18 mouse cellular contexts compared by ENCODE assay signal in the genomic region with DNA sequence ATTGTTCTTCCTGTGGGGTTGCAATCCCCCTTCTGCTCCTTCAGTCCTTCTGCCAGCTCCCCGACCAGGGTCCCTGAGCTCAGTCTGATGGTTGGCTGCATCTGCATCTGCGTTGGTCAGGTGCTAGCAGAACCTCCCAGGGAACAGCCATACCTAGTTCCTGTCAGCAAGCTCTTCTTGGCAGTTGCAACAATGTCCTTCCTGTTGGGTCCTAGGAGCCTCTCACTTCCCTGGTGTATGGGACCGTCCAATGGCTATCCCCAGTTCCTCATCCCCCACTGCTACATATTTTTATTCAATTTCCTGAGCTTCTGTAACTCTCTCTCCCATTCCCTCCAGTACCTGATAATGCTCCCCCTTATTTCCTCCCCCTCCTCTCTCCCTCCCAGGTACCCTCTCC. TPM values are rescaled to one million over a fixed set of nuclear protein-coding genes. Genes with fewer than 3 reads are reported as not detected.
"Had no signal": no experiment of that assay in that cellular context is flagged by ENCODE, and none has a peak within 500 bp of the region (broad histone marks: within the 10 kb centered on the region; RNA-seq: fewer than 3 reads in every experiment).

No protein-coding gene starts in this region.

- ATAC-seq: liver, embryonic 12.5 days; liver, postnatal 0 days; lung, postnatal 0 days; midbrain, embryonic 13.5 days; midbrain, embryonic 15.5 days; midbrain, embryonic 16.5 days had no signal

- DNase-seq: left cerebral cortex, postnatal 4 days; liver; liver, embryonic 13.5 days; liver, postnatal 0 days; lung, adult 18-20 months; lung, adult 2 months; lung, embryonic 14.5 days; lung, postnatal 10 days; lung, postnatal 14 days; lung, postnatal 36 days; lung, postnatal 4 days; midbrain, embryonic 14.5 days had no signal

RNA-seq across cellular contexts. Expression of gene Kantr, which starts 42.5 kb away (rescaled TPM):
- total RNA-seq: monocyte, adult 5-6 weeks had no signal
